Mouse (Mus musculus) lung, adult 2 months (tissue): ENCODE data around the gene Borcs8.

Experiments used
- CTCF ChIP-seq: fragments of 200-500 bp; IDR thresholded peaks from 2 replicates; pipeline ENCODE4 v1.5.1; 2011; ENCODE audit warnings: mild to moderate bottlenecking, low read length, control low read depth; ENCODE audit not compliant: insufficient read depth
- POLR2A ChIP-seq: fragments of 200-500 bp; IDR thresholded peaks from 2 replicates; pipeline ENCODE4 v1.6.1; 2011; ENCODE audit warnings: low read depth, mild to moderate bottlenecking, control low read depth, low read length, borderline replicate concordance; ENCODE audit errors: extremely low read depth

GRCm38 (mm10) chr8:70112401-70113016, 26.8 kb upstream of the Borcs8 start:
- TF ChIP-seq CTCF: no peak
- no peak for TF ChIP-seq POLR2A
